Mouse (Mus musculus) hindbrain, embryonic 14.5 days (tissue): ENCODE data around the gene Icosl. TPM values are rescaled to one million over a fixed set of nuclear protein-coding genes. Genes with fewer than 3 reads are reported as not detected.

Experiments
- ATAC-seq: fragments of 200-750 bp; cut with Nextera tagmentation; 2 replicates; pipeline ENCODE4 v1.8.0; 2017; ENCODE audit warnings: moderate number of reproducible peaks, mild to moderate bottlenecking, moderate TSS enrichment, moderate library complexity; ENCODE audit not compliant: low FRiP score
- DNase-seq: peaks from one replicate; pipeline ENCODE4 v3.0.0-alpha.2; 2015; ENCODE audit warnings: low spot score
- H3K27ac ChIP-seq: fragments of 300-500 bp; sonication (generic); 2 replicates; pipeline ENCODE4 v1.5.1; 2014; ENCODE audit warnings: mild to moderate bottlenecking, moderate library complexity
- H3K27me3 ChIP-seq: fragments of 300-500 bp; sonication (generic); 2 replicates; pipeline ENCODE4 v1.6.1; 2014; ENCODE audit warnings: mild to moderate bottlenecking, low read length, mixed read lengths; ENCODE audit not compliant: control insufficient read depth, insufficient read depth
- H3K36me3 ChIP-seq: fragments of 300-500 bp; sonication (generic); replicated peaks from 2 replicates; pipeline ENCODE4 v1.6.1; 2014; ENCODE audit not compliant: control insufficient read depth, insufficient read depth
- H3K4me1 ChIP-seq: fragments of 300-500 bp; sonication (generic); replicated peaks from 2 replicates; pipeline ENCODE4 v1.6.1; 2014; ENCODE audit warnings: antibody characterized with exemption, low read length, mixed read lengths; ENCODE audit not compliant: control insufficient read depth, insufficient read depth
- H3K4me2 ChIP-seq: fragments of 300-500 bp; sonication (generic); replicated peaks from 2 replicates; pipeline ENCODE4 v1.6.1; 2014; ENCODE audit warnings: mild to moderate bottlenecking, moderate library complexity
- H3K4me3 ChIP-seq: fragments of 300-500 bp; sonication (generic); replicated peaks from 2 replicates; pipeline ENCODE4 v1.5.1; 2014; ENCODE audit warnings: mild to moderate bottlenecking, low read length
- H3K9ac ChIP-seq: fragments of 300-500 bp; sonication (generic); 2 replicates; pipeline ENCODE4 v1.6.1; 2014
- H3K9me3 ChIP-seq: fragments of 300-500 bp; sonication (generic); 2 replicates; pipeline ENCODE4 v1.6.1; 2016; ENCODE audit warnings: low read length; ENCODE audit not compliant: control insufficient read depth
- WGBS: fragments of 180-500 bp; shearing (Covaris S2); extraction: QIAGEN DNeasy Blood & Tissue Kit; methylation state at CpG from one replicate; pipeline ENCODE4 v1.1.7; 2014; 5-methylcytosine and 5-hydroxymethylcytosine counted together
- polyA plus RNA-seq: library from polyadenylated mRNA; unstranded; fragments of >200 nt; fragmentation: Nextera tagmentation; extraction: Ambion mirVana; gene quantifications from 2 replicates; pipeline ENCODE4 v1.2.1, GENCODE M21; 2014

Gene Icosl
- polyA plus RNA-seq, 1 experiment from 2014 or later, result 0.79 TPM

- ATAC-seq, result no peak
- WGBS, result 79% methylated on average over 10 of the region's 10 CpGs
Observed at GRCm38 (mm10) chr10:78086444-78087061, 17.5 kb downstream of the Icosl start.

GRCm38 (mm10) chr10:78087101-78087511 lies 18.0 kb downstream of the Icosl start:
- WGBS, result 88% methylated on average over 6 of the region's 6 CpGs
- no peak overlapping the region for H3K4me3 ChIP-seq

More at GRCm38 (mm10) chr10:78086444-78087061, 17.5 kb downstream of the Icosl start:
- Histone ChIP-seq H3K9me3 (no peaks in the 10 kb centered on the region), H3K4me1 (no peaks in the 10 kb centered on the region), H3K27me3 (no peaks in the 10 kb centered on the region), H3K36me3 (no peaks in the 10 kb centered on the region), H3K27ac (no peak overlapping the region), H3K9ac (no peak overlapping the region), H3K4me2 (no peak overlapping the region), H3K4me3 (no peak overlapping the region)
- DNase-seq, result no peak

GRCm38 (mm10) chr10:78090246-78090645 lies 21.1 kb downstream of the Icosl start:
- no peak overlapping the region for H3K27ac ChIP-seq
- 65% methylated on average over 6 of the region's 6 CpGs for WGBS
- no peak for DNase-seq

More at GRCm38 (mm10) chr10:78087101-78087511, 18.0 kb downstream of the Icosl start:
- no peaks in the 10 kb centered on the region for H3K4me1 ChIP-seq
- H3K36me3 ChIP-seq, result no peaks in the 10 kb centered on the region
- H3K9me3 ChIP-seq, result no peaks in the 10 kb centered on the region
- DNase-seq (no peak), ATAC-seq (no peak)
- no peaks in the 10 kb centered on the region for H3K27me3 ChIP-seq
- H3K9ac ChIP-seq, result no peak overlapping the region
- no peak overlapping the region for H3K4me2 ChIP-seq
- H3K27ac ChIP-seq, result no peak overlapping the region

GRCm38 (mm10) chr10:78090706-78091491 lies 21.8 kb downstream of the Icosl start:
- Histone ChIP-seq H3K27me3 (no peaks in the 10 kb centered on the region), H3K4me2 (no peak overlapping the region), H3K4me1 (no peaks in the 10 kb centered on the region), H3K4me3 (no peak overlapping the region), H3K27ac (no peak overlapping the region), H3K36me3 (no peaks in the 10 kb centered on the region), H3K9ac (no peak overlapping the region), H3K9me3 (no peaks in the 10 kb centered on the region)
- no peak for DNase-seq
- WGBS, result 88% methylated on average over 4 of the region's 4 CpGs
- ATAC-seq, result no peak

More at GRCm38 (mm10) chr10:78090246-78090645, 21.1 kb downstream of the Icosl start:
- H3K9ac ChIP-seq, result no peak overlapping the region
- H3K4me1 ChIP-seq, result no peaks in the 10 kb centered on the region
- no peaks in the 10 kb centered on the region for H3K9me3 ChIP-seq
- no peak overlapping the region for H3K4me2 ChIP-seq
- no peaks in the 10 kb centered on the region for H3K36me3 ChIP-seq
- H3K4me3 ChIP-seq, result no peak overlapping the region
- H3K27me3 ChIP-seq, result no peaks in the 10 kb centered on the region
- no peak for ATAC-seq

GRCm38 (mm10) chr10:78091865-78092724 lies 23.0 kb downstream of the Icosl start:
- H3K4me3 ChIP-seq, result no peak overlapping the region
- H3K9ac ChIP-seq, result no peak overlapping the region
- no peak overlapping the region for H3K27ac ChIP-seq
- no peak for ATAC-seq
- no peaks in the 10 kb centered on the region for H3K9me3 ChIP-seq
- no peaks in the 10 kb centered on the region for H3K27me3 ChIP-seq
- H3K4me2 ChIP-seq, result no peak overlapping the region
- DNase-seq, result no peak
- 92% methylated on average over 23 of the region's 23 CpGs for WGBS
- no peaks in the 10 kb centered on the region for H3K36me3 ChIP-seq
- no peaks in the 10 kb centered on the region for H3K4me1 ChIP-seq

GRCm38 (mm10) chr10:78092725-78093029 lies 23.6 kb downstream of the Icosl start:
- ATAC-seq (no peak), DNase-seq (no peak)
- Histone ChIP-seq H3K27me3 (no peaks in the 10 kb centered on the region), H3K9me3 (no peaks in the 10 kb centered on the region), H3K4me3 (no peak overlapping the region), H3K4me1 (no peaks in the 10 kb centered on the region), H3K4me2 (no peak overlapping the region), H3K9ac (no peak overlapping the region), H3K27ac (no peak overlapping the region), H3K36me3 (no peaks in the 10 kb centered on the region)
- 85% methylated on average over 13 of the region's 13 CpGs for WGBS

- no peak overlapping the region for H3K9ac ChIP-seq
- H3K27ac ChIP-seq, result no peak overlapping the region
- H3K4me2 ChIP-seq, result no peak overlapping the region
- no peak for DNase-seq
- H3K36me3 ChIP-seq, result no peaks in the 10 kb centered on the region
- H3K27me3 ChIP-seq, result no peaks in the 10 kb centered on the region
- no peaks in the 10 kb centered on the region for H3K9me3 ChIP-seq
- no peak for ATAC-seq
- no peaks in the 10 kb centered on the region for H3K4me1 ChIP-seq
- H3K4me3 ChIP-seq, result no peak overlapping the region
Observed at GRCm38 (mm10) chr10:78095221-78095620, 26.1 kb downstream of the Icosl start.

- no peak overlapping the region for H3K4me3 ChIP-seq
- no peaks in the 10 kb centered on the region for H3K9me3 ChIP-seq
- no peaks in the 10 kb centered on the region for H3K4me1 ChIP-seq
- H3K9ac ChIP-seq, result no peak overlapping the region
- no peak for ATAC-seq
- H3K27me3 ChIP-seq, result no peaks in the 10 kb centered on the region
- H3K27ac ChIP-seq, result no peak overlapping the region
- H3K4me2 ChIP-seq, result no peak overlapping the region
- no peaks in the 10 kb centered on the region for H3K36me3 ChIP-seq
- DNase-seq, result no peak
- WGBS, result 85% methylated on average over 5 of the region's 5 CpGs
Observed at GRCm38 (mm10) chr10:78095954-78096931, 27.1 kb downstream of the Icosl start.
